10 mouse cellular contexts compared by ENCODE assay signal in genomic region chr12:119464040-119464939, GRCm38 (mm10).
DNase-seq lines count a peak whose midpoint lies in the region; ATAC-seq and TF ChIP-seq lines count a peak whose summit lies in the region.
"Had no signal": no experiment of that assay in that cellular context is flagged by ENCODE, and none has a peak within 500 bp of the region (broad histone marks: within the 10 kb centered on the region; RNA-seq: fewer than 3 reads in every experiment).

No protein-coding gene starts in this region.

- no peaks in the 10 kb centered on the region for H3K9me3 ChIP-seq in midbrain, embryonic 12.5 days
- H3K9me3 ChIP-seq in lung, postnatal 0 days (ENCODE audit: low read length): no peaks in the 10 kb centered on the region

- no peak for TF ChIP-seq EP300 in lung, postnatal 0 days (IDR thresholded peaks at IDR 0.05)

- DNase-seq in right cerebral cortex, adult 18-20 months: peak; percentile 60
- DNase-seq in right cerebral cortex, postnatal 4 days: no peak
- peak; percentile 2 for DNase-seq in forelimb bud, embryonic 11.5 days (ENCODE audit: low read depth, low spot score)
- DNase-seq in telencephalon, adult 2 months (ENCODE audit: low read depth, low spot score): peak; percentile 85
- DNase-seq in kidney, postnatal 14 days: no peak
- DNase-seq in lung, postnatal 0 days (ENCODE audit: low spot score): no peak
- no peak for DNase-seq in urinary bladder, postnatal 36 days (ENCODE audit: low spot score in 2 of 2)
- DNase-seq: adrenal gland, adult 2 months had no signal

- no peak overlapping the region for H3K4me3 ChIP-seq in midbrain, embryonic 12.5 days
- no peak overlapping the region for H3K4me3 ChIP-seq in lung, postnatal 0 days (ENCODE audit: low read depth, low read length)

- WGBS in midbrain, embryonic 12.5 days: 32% methylated on average over 2 of the region's 2 CpGs
- 48% methylated on average over 2 of the region's 2 CpGs for WGBS in lung, postnatal 0 days

- ATAC-seq in midbrain, embryonic 12.5 days (ENCODE audit: low FRiP score, low read depth): peak; percentile 97
- no peak for ATAC-seq in lung, postnatal 0 days
- ATAC-seq: inflammation-experienced regulatory T-cells, adult 6 months had no signal

- no peak overlapping the region for H3K4me2 ChIP-seq in midbrain, embryonic 12.5 days (replicated peaks)
- H3K4me2 ChIP-seq in lung, postnatal 0 days (replicated peaks; ENCODE audit: low read depth, low read length): no peak overlapping the region

- H3K27me3 ChIP-seq in midbrain, embryonic 12.5 days: no peaks in the 10 kb centered on the region
- no peaks in the 10 kb centered on the region for H3K27me3 ChIP-seq in lung, postnatal 0 days (replicated peaks; ENCODE audit: insufficient read depth, low read length)

- H3K36me3 ChIP-seq in midbrain, embryonic 12.5 days: no peaks in the 10 kb centered on the region
- no peaks in the 10 kb centered on the region for H3K36me3 ChIP-seq in lung, postnatal 0 days (ENCODE audit: insufficient read depth, low read length)

- 0 out of 2 replicates have a peak, but pooled peaks cover 3% of the 10 kb centered on the region for H3K4me1 ChIP-seq in midbrain, embryonic 12.5 days
- no peaks in the 10 kb centered on the region for H3K4me1 ChIP-seq in lung, postnatal 0 days (ENCODE audit: insufficient read depth, low read depth, low read length)

- H3K27ac ChIP-seq in midbrain, embryonic 12.5 days (replicated peaks): no peak overlapping the region
- no peak overlapping the region for H3K27ac ChIP-seq in lung, postnatal 0 days (ENCODE audit: low read length)

- TF ChIP-seq CTCF in lung, postnatal 0 days (IDR thresholded peaks at IDR 0.05): no peak

- H3K9ac ChIP-seq in midbrain, embryonic 12.5 days (replicated peaks): no peak overlapping the region
- no peak overlapping the region for H3K9ac ChIP-seq in lung, postnatal 0 days (replicated peaks; ENCODE audit: low read depth)

Comparison
In these comparisons a context has a peak if more than half of its experiments do, and no peak if none do; other contexts are left out.
1. DNase-seq: peak in right cerebral cortex, adult 18-20 months (single experiment), forelimb bud, embryonic 11.5 days (single experiment) and telencephalon, adult 2 months (single experiment); none in right cerebral cortex, postnatal 4 days (single experiment), kidney, postnatal 14 days (single experiment), lung, postnatal 0 days (single experiment) and urinary bladder, postnatal 36 days (0 of 2).